Mouse (Mus musculus) adipocyte (in vitro differentiated cells): ENCODE data around the gene Gmps.

Experiments used
- DNase-seq: peaks from one replicate; pipeline ENCODE4 v3.0.0-alpha.2; 2016; ENCODE audit warnings: low spot score

Gmps gene

DNA sequence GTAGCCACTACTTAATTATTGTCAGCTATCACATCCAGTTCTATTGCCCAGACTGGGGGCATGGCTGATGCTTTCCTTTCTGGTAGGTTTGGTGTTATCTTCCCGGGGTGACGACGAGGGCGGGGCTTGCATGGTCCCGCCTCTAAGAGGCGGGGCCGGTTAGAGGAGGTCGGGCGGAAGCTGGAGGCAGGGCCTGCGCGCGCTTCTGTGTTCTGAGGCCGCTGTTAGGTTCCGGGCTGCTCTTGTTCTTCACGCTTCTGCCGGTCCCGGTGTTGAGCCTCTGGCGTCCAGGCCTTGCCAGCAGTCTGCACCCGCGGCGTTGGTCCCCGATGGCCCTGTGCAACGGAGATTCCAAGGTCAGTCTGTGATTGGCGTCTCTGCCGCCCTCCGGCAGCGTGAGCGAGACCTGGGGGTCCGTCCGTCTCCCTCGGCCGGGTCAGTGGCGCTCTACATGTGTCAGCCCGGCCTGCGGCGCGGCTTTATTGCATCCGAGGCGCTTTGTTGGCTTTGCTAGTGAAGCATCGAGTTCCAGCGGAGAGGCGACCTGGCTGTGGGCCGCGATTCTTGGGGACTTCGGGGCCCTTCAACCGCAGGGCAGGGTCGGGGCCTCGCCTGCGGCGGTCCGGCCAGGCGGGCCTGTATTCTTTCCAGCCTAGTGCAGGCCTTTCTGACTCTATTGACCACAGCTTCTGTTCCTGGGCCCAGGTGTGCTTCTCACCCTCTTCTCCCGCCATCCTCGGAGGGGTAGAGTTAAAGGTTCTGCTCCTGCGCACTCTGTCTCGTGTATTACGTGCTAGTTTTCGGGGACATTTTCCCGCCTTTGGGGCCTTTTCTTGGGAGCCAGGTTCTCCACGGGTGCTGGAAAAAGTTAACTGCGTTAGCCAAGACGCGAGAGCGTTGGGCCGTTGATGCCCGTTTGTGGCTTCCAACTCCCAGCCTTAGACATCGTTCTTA, at the start of gene Gmps:
Gene Gmps, plus strand, starts transcription at position 152 of the 954 bp plus-strand sequence.
- peak; percentile 94 for DNase-seq

DNA sequence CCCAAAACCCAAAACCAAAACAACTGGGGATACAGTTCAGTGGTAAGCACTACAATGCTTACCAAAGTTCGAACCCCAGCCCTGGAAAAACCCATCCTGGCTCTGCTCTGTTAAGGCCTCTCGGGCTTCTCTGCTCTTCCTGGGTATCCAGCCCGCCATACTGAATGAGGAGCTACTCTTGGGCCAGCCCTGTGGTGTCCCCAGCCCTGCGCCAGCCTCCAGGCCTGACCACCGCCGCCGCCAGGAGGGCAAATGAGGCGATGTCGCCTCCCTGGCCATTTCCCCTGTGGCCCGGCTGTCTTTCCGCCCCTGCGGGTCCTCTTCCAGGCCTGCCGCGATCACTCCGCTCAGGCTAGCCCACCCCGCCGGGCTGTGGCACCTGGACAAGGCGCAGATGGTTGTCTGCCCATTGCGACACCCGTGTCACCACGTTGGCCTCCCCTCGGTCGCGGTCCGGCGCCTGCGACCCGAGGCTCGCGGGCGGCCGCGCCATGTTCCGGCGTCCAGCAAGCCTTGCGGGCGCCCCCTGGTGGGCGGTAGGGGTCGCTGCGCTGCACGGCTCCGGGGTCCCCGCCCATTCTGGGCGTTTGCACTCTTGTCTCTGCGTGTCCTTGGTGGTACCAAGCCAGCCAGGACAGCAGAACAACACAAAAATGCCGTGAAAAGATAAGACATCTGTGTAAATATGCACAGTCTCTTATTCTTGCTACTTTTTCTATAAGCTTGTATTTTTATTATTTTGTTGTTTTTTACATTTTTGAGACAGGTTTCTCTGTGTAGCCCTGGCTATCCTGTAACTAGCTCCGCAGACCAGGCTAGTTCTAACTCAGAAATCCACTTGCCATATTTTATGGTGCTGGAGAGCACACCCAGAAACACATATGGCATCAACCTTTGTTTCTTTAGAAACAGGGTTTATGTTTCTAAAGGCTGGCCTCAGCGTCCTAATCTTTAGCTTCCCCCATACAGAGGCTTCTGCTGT, 46.7 kb upstream of the Gmps start, which contains the start of gene E130311K13Rik:
Gene E130311K13Rik, minus strand, starts transcription at position 595 of the 982 bp plus-strand sequence.
- peak; percentile 88 for DNase-seq

DNA sequence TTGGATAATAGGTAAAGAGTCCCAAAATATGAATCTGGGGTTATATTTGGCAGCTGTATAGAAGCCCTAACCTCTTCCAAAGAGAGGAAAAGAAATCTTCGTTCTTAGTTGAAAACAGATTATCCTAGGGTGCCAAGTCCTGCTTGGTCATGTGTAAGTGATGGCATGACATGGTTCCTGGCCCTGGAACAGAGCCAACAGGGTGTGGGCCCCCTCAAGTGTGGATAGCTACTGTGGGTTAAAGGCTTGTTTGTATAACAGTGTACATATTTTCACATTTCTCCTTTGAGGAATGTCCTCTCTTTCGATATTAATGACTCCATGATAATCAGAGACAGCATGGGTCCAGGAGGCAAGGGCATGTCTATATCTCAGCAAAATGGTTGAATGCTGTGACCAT, 37.0 kb upstream of the Gmps start:
- DNase-seq: no peak

DNA sequence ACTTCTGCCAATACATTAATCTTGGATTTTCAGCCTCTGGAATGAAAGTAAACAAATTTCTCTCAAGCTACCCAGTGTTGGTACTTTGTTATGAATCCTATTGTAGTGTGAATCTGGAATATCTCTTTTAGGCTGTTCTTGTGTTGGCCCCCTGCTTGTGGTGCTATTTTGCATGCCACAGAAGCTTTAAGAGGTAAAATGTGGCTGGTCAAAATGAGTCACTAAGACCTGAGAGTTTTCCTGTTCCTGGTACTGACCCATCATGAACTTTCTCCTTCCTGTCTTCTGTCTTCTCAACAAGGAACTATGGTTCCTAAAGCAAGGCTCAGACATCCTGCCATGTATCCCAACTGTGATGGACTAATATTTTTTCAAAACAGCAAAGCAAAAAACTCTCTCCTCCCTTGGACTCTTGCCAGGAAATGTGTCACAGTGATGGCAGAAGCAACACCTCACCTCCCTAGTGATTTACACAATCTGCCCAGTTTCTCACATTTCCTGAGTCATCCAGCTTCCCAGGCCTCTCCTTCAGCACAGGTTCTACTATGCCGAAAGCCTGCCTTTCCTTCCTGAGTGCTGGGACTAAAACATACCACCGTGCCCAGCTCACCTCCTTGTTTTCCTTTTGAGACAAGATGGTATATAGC, 34.6 kb upstream of the Gmps start:
- DNase-seq: peak; percentile 70

GRCm38 (mm10) chr3:63949837-63950236, 26.1 kb upstream of the Gmps start:
- no peak for DNase-seq

GRCm38 (mm10) chr3:63963421-63964099, 12.3 kb upstream of the Gmps start:
- peak; percentile 59 for DNase-seq

DNA sequence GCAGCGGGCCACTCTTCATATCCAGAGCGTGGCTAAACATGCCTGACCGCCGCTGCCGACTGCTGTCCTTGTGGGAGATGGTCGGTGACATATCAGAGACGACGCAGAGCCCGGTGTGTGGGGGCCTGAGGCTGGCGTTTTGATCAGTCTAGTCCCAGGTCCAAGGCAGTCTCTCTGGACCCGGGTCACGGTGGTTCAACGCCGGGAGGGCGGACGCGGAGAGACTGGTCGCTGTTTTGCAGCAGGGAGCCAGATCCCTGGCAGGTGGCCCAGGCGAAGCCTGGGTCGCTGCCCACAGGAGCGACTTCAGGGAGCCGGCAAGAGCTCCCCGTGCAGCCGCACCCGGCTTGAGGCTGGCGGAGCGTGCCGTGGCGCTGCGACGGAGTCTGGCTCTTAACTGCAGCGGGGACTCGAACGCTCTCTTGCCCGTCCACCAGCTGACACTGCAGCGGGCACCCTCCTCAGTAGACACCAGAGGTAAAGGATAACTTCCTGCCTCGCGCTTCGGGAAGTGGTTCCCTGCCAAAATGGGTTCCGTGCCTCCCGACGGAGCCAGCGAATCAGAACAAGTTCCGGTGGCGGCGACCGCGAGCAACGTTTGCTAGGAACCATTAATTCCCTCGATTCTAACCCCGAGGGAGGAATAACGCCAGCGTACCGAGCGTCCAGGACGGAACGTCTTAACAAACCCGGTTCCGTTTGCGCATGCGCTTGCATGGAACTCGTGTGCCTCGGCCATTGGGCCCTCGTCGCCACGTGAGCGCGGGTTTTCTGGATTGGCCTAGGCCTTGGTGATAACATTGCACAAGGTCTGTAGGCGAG, 11.6 kb upstream of the Gmps start, which contains the start of gene Slc33a1:
Gene Slc33a1, minus strand, starts transcription at position 669 of the 822 bp plus-strand sequence.
- DNase-seq: peak; percentile 100

DNA sequence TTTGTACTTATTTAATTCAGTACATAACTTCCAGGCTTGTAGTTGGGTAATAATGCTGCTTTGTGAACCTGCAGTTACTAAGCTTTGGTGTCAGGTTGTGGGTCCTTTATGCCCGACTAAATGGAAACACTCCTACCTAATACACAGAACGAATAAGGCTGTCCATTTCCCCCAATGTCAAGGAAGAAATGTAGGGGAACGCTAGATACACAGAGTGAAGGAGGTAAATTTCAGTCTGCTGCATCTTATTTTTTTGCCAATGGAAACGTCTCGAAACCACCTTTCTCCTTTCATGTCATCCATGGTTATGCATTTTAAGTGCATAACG, 11.0 kb upstream of the Gmps start:
- DNase-seq: no peak

DNA sequence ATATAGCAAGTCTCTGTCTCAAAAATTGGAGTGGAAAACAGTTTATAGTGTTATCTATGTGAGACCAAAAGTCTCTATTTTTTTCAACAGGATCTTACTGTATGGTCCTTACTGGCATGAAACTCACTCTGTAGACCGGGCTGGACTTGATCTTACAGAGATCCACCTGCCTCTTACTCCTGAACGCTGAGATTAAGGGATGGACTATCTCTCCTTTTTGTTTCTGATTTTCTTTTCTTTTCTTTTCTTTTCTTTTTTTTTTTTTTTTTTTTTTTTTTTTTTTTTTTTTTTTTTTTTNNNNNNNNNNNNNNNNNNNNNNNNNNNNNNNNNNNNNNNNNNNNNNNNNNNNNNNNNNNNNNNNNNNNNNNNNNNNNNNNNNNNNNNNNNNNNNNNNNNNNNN, 10.0 kb upstream of the Gmps start:
- DNase-seq: no peak

- DNase-seq: no peak
Measured at GRCm38 (mm10) chr3:63977895-63978294, 2.0 kb downstream of the Gmps start.

DNA sequence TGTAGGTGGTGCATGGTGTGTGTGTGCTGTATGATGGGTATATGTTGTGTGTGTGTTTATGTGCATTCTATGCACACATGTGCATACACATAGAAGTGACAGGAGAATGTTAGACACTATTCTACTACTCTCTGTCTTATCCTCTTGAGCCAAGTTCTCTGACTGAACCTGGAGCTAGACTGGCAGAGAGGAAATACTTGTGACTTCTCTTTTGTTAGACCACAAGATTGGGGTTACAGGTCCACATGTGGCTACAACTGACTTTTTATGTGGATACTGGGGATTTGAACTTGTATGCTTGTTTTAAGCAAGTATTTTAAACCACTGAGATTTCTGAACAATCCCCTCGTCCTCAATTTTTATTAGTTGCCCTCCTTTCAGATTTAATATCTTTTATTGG, 10.8 kb downstream of the Gmps start:
- no peak for DNase-seq

DNA sequence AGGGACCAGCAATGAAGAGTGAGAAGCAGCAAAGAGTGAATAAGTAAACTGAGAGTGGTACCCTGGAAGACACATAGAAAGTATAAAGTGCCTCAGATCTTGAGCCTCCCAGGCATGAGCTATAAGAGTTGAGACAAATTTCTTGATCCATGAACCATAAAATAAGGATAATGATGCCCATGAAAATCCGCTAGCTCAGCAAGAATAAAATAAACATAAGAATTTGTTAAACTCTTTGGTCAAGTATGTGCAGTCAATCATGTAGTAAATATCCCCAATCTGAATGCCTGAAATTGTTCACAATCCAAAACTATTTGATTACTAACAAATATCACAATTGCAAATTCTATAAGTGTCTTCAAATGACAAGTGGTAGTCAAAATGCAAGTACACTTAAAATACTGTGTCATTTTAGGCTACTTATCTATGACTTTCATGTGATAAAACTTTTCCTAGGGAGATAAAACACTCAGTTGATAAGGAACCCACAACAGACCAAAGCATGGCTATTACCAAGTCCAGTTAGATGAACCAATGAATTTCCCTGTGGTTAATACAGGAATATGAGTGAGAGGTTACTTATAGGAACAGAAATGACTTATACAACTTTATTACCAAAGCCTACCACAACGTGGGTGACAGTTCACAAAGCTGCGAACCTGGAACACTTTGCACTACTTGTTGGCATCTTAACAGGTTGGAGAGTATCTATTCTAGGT, 13.0 kb downstream of the Gmps start:
- no peak for DNase-seq

DNA sequence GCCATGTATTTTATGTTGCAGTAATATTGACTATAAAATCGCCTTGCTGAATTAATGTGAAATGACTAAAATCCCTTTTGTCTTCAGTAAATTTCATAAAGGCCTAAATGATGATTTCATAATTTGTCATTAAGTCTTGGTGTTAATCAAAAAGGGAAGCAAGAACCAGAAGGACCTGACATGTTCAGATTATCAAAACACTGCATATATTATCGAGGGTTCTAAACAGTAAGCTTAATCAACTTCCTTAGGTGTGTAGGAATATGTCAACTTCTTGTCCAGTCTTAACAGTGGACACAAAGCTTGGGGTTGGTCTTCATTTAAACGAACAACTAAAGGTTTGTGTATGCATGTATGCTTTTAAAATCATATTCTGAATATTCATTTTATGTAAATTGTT, 45.5 kb downstream of the Gmps start:
- DNase-seq: no peak

DNA sequence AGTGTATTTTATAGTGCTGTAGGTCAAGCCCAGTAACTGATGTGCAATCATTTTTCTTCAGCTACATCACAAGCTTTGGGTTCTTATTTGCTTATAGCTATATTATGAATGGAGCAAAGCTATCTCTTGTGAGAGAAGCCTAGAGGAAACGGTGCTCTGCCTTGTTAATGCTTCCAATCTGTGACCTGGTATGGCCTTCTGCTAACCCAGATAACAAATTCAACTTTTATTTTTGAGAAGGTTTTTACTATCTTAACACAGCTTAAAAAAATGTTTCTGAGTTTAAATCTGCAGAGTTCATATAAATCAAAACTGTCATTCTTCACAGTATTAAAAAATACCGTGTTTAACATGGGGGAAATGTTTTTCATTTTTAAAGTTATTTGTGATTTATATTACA, 46.0 kb downstream of the Gmps start:
- no peak for DNase-seq

GRCm38 (mm10) chr3:64029846-64030245, 53.9 kb downstream of the Gmps start:
- no peak for DNase-seq

DNA sequence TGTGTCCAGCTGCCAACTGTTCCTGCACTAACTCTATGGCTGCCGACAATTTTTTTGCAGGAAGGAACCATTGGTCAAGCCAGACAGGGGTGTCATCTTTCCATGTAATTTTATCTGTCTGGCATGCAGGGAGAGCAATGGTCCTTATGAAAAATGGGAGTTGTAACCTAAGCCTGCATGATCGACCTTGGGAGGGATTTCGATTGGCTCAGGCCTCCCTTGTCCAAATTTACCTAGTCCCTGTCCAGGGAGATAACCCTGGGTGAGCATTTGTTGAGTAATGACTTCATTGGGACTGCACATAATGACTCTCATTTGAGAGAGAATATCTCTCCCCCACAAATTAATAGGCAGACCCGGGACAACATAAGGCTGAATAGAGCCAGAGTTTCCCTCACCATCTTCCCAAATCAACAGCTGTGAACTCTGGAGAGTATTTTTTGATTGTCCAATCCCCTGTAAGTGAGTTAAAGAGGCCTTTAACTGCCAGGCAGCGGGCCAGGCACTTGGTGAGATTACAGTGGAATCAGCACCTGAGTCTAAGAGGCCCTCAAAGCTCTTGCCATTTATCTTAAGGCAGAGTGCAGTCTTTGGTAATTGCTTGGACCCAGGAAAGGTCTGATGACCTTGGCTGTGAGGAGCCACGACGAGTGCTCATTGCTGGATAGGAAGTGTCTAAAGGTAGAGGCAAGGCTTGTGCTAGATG, 62.4 kb downstream of the Gmps start:
- no peak for DNase-seq

DNA sequence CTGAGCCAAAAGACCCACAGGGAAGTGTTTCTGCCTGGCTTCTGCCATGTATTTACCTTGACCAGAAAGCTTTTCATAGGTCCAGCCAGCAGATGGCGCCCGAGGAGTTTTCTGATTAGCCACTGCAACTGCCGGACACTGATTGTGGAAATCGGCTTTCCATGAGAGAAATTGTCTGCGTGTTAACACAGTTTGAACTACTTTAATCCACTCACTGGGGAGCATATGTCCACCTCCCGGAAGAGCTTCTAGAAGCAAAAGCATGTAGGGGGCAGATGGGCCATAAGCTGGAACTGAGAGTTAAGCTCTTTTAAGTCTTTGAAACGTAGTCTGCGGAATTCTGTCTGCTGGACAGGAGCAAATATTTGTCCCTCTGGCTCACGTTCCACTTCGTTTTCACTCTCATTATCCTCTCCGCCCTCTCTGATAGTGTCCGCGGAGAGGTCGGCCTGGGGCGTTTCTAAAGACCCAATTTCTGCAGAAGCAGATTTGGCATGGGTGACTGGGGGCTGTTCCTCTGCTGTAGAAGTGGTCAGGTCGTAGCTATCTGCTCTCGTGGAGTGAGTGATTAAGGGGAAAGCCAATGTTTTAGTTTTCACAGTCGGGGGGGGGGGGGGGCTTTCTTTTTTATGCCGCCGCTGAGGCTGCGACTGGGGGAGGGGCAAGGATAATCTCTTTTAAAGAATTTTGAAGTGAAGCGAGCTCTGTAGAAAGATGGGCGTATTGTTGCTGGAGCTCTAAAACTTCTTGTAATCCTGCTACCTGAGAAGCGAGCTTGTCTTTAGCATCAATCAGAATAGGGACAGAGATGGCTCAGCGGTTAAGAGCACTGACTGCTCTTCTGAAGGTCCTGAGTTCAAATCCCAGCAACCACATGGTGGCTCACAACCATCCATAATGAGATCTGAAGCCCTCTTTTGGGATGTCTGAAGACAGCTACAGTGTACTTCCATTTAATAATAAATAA, 64.2 kb downstream of the Gmps start:
- peak; percentile 89 for DNase-seq
